Mouse (Mus musculus) kidney, adult 8-10 months (tissue): ENCODE measurements around the gene Frat1.
A peak's percentile ranks its signal among the peaks of the same experiment; 100 is the strongest.
"Not testable (repeated sequence)": the region's sequence is repeated elsewhere in the genome, so short reads cannot be mapped to it uniquely, and the experiment has no call there.

Source experiments
- DNase-seq, 2 experiments: peaks; one replicate each; pipeline ENCODE4 v3.0.0; 2022

Gene Frat1

GRCm38 (mm10) chr19:41846366-41847090, 16.8 kb downstream of the Frat1 start:
- no peak for DNase-seq

- peak in 1 of 2 experiments; percentile 12 for DNase-seq
Observed at GRCm38 (mm10) chr19:41847091-41847581, 17.4 kb downstream of the Frat1 start.

DNA sequence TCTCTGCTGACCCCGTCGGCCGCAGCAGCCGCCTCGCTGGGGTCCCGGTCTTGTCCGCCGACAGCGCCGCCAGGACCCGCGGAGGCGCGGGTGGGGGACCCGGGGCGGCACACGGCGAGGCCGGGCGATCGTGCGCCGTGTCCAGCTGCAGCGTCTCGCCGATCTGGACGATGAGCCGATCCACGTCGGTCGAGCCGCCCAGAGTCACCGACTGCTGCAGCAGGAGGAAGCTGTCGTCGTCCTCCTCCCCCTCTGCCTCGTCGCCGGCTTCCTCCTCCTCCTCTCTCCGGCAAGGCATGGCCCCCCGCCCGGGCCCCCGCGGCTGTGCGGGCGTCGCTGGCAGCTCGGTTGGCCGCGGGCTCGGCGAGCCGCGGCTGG, 17.8 kb downstream of the Frat1 start:
- DNase-seq, result peak in 1 of 2 experiments; percentile 9

DNA sequence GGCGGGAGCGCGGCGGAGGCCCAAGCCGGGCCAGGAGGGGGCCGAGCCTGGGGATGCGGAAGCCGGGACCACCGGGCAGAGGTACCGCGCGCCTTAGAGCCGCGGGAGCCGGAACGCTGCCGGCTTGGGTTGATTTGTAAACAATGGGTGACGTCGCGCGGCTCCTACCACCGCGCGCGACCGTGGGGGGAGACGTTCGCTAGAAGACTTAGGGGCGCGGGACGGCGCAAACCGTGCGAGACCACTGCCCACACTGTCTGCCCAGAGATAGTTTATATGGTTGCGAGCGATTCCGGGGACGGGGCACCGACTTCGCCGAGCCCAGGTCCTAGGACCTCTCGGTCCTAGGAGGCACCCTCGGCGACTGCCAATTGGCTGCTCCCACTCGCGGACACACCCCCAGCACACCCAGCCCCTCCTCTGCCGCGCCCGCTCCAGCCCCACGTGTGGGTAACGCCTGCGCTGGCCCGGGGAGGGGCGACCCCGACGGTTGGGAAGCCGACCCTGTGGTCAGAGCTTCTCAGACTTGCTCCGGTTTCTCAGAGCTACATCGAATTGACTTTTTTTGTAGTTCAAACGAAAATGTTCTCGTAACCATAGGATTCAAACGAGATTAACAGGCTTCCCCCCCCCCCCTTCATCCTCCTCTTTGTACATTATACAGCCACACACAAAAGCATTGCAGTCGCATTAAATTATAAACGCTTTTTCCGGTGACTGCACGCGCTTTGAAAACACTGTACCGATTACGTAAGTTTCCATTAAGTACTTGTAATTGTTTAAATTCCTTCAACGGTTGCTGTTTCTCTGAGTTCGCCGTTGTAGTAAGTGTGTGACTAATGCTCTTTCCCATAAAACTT, 18.5 kb downstream of the Frat1 start, which contains the start of gene Frat2:
Frat2 (minus strand) TSS at position 141 of the 860 bp plus-strand sequence.
- peak; percentile 78 to 83 for DNase-seq

DNA sequence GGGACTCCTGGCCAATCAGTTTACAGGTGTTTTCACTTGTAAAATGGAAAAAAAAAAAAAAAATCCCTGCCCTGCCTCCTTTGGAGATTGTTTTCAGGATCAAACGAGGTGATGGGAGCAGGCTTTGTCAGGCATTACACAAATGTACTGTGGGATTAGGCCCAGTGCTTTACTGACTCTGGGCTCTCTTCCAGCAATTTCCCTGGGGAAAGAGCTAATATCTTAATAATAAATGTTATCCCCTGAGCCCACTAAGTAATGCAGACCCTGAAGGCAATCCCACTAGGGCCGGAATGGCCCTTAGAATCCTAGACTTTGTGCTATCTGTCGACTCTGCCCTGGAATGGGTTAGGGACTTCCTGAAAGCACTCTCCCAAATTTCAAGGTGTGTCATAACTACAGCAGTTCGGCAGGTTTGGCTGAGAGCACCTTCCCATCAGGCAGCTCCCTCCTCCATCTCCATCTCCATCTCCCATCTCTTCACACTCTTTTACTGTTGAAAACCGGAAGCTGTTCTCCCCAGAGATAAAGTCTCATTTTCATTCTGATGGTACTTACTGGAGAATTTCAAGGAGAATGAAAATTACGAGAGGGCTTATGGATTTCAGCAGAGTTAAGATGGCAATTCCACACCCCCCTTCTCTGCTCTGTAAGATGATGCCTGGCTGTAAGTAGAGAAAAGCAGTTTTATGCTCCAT, 20.4 kb downstream of the Frat1 start:
- DNase-seq, result no peak

- DNase-seq, result no peak
Observed at GRCm38 (mm10) chr19:41850719-41851543, 21.2 kb downstream of the Frat1 start.

DNA sequence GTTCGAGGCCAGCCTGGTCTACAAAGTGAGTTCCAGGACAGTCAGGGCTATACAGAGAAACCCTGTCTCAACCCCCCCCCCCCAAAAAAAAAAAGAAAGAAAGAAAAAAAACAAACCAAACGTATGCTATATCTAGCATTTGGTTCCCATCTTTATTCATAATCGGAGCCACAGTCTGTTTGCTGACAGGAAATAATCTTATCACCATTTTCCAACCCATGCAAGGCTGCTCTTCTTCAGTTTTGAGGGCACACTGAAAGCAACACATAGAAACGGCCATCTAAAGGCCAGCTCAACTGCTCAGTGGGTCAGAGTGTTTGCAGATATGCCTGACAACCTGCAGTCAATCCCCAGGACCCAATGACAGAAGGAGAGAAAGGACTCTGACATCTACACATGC, 22.7 kb downstream of the Frat1 start:
- DNase-seq, result no peak

DNA sequence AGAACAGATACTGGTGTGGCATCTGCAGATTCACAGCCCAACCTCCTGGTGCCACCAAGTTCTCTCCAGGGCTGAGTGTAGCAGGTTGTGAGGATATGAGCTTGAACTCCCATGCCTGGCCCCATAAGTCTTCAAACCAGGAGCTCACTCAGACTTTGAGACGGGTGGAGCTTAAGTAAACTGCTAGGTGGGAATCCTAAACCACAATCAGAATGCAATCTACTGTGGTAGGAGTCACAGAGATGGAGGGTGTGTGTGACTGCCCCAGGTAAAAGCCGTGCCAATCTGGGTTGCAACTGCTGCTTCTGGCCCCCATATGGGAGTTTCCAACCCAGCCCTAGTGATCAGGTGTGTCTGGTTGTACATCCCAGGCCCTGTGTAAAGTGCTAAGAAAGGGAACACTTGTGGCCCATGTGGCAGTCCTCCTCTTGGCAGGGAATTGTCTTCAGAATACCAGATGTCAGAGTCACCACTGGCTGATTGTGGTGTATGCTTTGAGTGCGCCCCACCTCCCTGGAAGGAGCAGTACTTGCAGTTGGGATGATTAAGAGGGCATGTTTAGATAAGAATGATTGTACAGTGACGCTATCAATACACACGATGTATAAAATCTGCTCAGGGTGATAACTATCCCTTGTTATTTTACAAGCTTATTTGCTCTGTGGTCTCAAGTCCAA, 27.5 kb downstream of the Frat1 start:
- no peak for DNase-seq

GRCm38 (mm10) chr19:41857816-41858310, 28.1 kb downstream of the Frat1 start:
- no peak for DNase-seq

DNA sequence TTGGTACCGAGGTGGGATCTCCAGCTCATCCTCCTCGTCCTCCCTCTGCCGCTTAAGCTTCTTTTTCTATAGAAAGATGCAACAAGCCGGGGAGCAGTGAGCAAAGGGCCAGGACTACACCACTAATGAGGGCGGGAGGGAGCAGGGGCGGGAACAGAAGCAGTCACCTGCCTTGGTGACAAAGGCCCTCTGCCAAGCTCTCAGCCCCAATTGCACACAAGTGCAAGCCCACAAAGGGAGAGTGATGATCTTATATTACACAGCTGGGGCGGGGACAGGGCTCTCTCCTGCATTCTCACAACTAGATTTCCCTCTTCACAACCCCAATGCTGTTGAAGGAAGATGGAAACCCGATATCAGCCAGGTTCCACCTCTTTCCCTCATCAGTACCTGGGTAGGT, 36.9 kb downstream of the Frat1 start:
- no peak for DNase-seq

DNA sequence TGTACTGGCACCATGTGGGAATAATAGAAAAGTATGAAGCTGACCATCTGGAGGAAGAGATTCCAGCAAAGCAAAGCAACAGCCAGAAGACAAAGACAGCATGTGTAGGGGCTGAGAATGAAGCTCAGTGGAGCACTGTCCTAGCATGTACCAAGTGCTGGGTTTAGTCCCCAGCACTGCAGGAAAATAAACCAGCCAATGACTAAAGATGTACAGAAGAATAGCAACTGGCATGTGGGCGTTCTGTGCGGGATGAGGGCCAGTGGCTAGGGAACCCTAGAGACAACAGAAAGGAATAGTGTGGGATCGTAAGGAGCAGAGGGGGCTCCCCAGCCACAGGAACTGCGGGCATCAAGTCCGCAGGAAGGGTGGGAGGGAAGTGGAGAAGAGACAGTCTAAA, 39.5 kb downstream of the Frat1 start:
- DNase-seq, result no peak

DNA sequence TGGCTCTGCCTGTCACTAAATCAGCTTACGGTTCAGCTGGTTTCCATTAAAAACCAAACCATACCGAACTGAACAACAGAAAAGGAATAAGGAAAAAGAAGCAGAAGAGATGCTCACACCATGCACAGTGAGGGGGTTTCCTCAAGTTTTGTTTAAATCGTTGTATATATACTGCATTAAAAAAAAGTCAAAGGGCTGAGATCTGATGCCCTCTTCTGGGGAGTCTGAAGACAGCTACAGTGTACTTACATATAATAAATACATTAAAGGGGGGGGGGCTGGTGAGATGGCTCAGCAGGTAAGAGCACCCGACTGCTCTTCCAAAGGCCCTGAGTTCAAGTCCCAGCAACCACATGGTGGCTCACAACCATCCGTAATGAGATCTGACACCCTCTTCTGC, 40.2 kb downstream of the Frat1 start:
- not testable (repeated sequence) for DNase-seq

GRCm38 (mm10) chr19:41872285-41872684, 42.5 kb downstream of the Frat1 start:
- DNase-seq, result no peak

DNA sequence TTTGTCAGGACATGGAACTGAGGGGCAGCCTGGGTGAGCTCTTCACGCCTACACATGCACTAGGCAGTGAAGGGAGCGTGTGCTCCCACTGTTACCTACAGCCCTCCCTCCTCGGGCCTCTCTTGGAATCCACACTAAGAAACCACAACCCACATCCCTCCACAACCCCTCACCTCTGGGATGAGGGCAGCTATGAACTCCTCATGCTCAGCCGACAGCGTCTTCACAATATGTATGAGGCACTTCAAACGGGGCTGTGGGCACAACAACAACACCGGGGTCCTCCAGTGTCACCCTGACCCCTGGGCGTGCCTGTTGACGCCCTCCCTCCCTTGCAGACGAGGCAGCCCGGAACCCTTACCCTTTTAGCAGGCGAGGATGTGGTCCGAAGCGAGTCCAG, 44.6 kb downstream of the Frat1 start:
- DNase-seq, result no peak

- DNase-seq, result no peak
Observed at GRCm38 (mm10) chr19:41881842-41882241, 52.1 kb downstream of the Frat1 start.
